Mouse (Mus musculus): ENCODE results near the gene Pde4d. TPM values are rescaled to one million over a fixed set of nuclear protein-coding genes. Genes with fewer than 3 reads are reported as not detected.

The Pde4d gene
- total RNA-seq, 2 experiments from 2014 or later = 33.5 to 49.8 TPM

- no peak for ATAC-seq (replicated peaks; ENCODE audit: poor library complexity, severe bottlenecking)
Observed at GRCm38 (mm10) chr13:109994240-109994764, 1544.6 kb downstream of the Pde4d start.

- no peak for ATAC-seq (replicated peaks; ENCODE audit: poor library complexity, severe bottlenecking)
Observed at GRCm38 (mm10) chr13:110002081-110002480, 1552.3 kb downstream of the Pde4d start.

Other genes with a start within 250 kb of the Pde4d start
- gene Elovl7, start 235.5 kb upstream of the Pde4d start, total RNA-seq (2014; fragmentation: Nextera tagmentation) = 5.2 and 7.5 TPM in 2 replicates
- gene Elovl7, start 235.5 kb upstream of the Pde4d start, total RNA-seq (2017) = 2.1 and 2.7 TPM in 2 replicates
- gene Depdc1b, start 133.6 kb upstream of the Pde4d start, total RNA-seq (2014; fragmentation: Nextera tagmentation) = 8.9 and 16.0 TPM in 2 replicates
- 29.1 and 29.3 TPM in 2 replicates for gene Depdc1b, start 133.6 kb upstream of the Pde4d start, total RNA-seq (2017)

Data from granulocyte monocyte progenitor cell, adult 5-6 weeks (primary cell).